Mouse (Mus musculus) erythroblast, embryonic 14.5 days (primary cell): ENCODE results near the gene Trib2.

Experiments used
- GATA1 ChIP-seq: IDR thresholded peaks from 2 replicates; pipeline ENCODE4 v1.6.1; 2012; ENCODE audit warnings: low read length, inconsistent platforms, mixed read lengths
- TAL1 ChIP-seq: IDR thresholded peaks from 3 replicates; pipeline ENCODE4 v1.6.1; 2012; ENCODE audit warnings: low read length, inconsistent platforms, mixed read lengths

GRCm38 (mm10) chr12:15765996-15766395, 50.7 kb downstream of the Trib2 start:
- no peak for TF ChIP-seq TAL1
- no peak for TF ChIP-seq GATA1
